Mouse (Mus musculus) cortical plate, adult 2 months (tissue): ENCODE results near the gene Plac8. TPM values are rescaled to one million over a fixed set of nuclear protein-coding genes. Genes with fewer than 3 reads are reported as not detected.
A peak's percentile ranks its signal among the peaks of the same experiment; 100 is the strongest.

Source experiments
- H3K27ac ChIP-seq: fragments of 200-500 bp; 2 replicates; pipeline ENCODE4 v1.5.1; 2012; ENCODE audit warnings: low read length, control low read depth, inconsistent platforms; ENCODE audit not compliant: insufficient read depth
- H3K4me1 ChIP-seq: fragments of 200-500 bp; 2 replicates; pipeline ENCODE4 v1.6.1; 2011; ENCODE audit warnings: low read length; ENCODE audit not compliant: control insufficient read depth, insufficient read depth
- H3K4me3 ChIP-seq: fragments of 200-500 bp; 2 replicates; pipeline ENCODE4 v1.5.1; 2011; ENCODE audit warnings: mild to moderate bottlenecking, low read length, control low read depth; ENCODE audit not compliant: insufficient read depth
- CTCF ChIP-seq: fragments of 200-500 bp; IDR thresholded peaks from 2 replicates; pipeline ENCODE4 v1.5.1; 2011; ENCODE audit warnings: mild to moderate bottlenecking, control low read depth, low read length; ENCODE audit not compliant: insufficient read depth; ENCODE audit errors: extremely low read depth
- POLR2A ChIP-seq: fragments of 200-500 bp; IDR thresholded peaks from 2 replicates; pipeline ENCODE4 v1.6.1; 2011; ENCODE audit warnings: mild to moderate bottlenecking, low read length, control low read depth; ENCODE audit not compliant: insufficient read depth; ENCODE audit errors: extremely low read depth
- polyA plus RNA-seq: library from polyadenylated mRNA; depleted of rRNA; stranded (reverse); fragments of >200 nt; gene quantifications from 2 replicates; pipeline ENCODE4 v1.2.3, GENCODE M21; 2012

Gene Plac8
- polyA plus RNA-seq, 1 experiment, result 0.96 TPM

GRCm38 (mm10) chr5:100548236-100548635, 23.8 kb downstream of the Plac8 start:
- Histone ChIP-seq H3K4me1 (no peaks in the 10 kb centered on the region), H3K4me3 (no peak overlapping the region), H3K27ac (no peak overlapping the region)
- no peak for TF ChIP-seq POLR2A

GRCm38 (mm10) chr5:100546294-100547080, 25.6 kb downstream of the Plac8 start:
- Histone ChIP-seq H3K4me1 (no peaks in the 10 kb centered on the region), H3K4me3 (no peak overlapping the region), H3K27ac (no peak overlapping the region)
- TF ChIP-seq CTCF, result peak; percentile 38
- no peak for TF ChIP-seq POLR2A

GRCm38 (mm10) chr5:100536638-100537037, 35.4 kb downstream of the Plac8 start:
- Histone ChIP-seq H3K27ac (no peak overlapping the region), H3K4me1 (peaks cover 3% of the 10 kb centered on the region), H3K4me3 (no peak overlapping the region)
- peak; percentile 36; the same call in 1 of the 2 replicates for TF ChIP-seq CTCF
- no peak for TF ChIP-seq POLR2A

GRCm38 (mm10) chr5:100535826-100536225, 36.2 kb downstream of the Plac8 start:
- H3K27ac ChIP-seq, result no peak overlapping the region
- no peak overlapping the region for H3K4me3 ChIP-seq
- H3K4me1 ChIP-seq, result peaks cover 3% of the 10 kb centered on the region
- no peak for TF ChIP-seq CTCF
- no peak for TF ChIP-seq POLR2A

GRCm38 (mm10) chr5:100526164-100526563, 45.9 kb downstream of the Plac8 start:
- H3K27ac ChIP-seq, result no peak overlapping the region
- no peaks in the 10 kb centered on the region; the same call in 1 of the 2 replicates for H3K4me1 ChIP-seq
- H3K4me3 ChIP-seq, result no peak overlapping the region
- TF ChIP-seq POLR2A, result no peak
- TF ChIP-seq CTCF, result no peak

- TF ChIP-seq POLR2A (no peak), CTCF (no peak)
- Histone ChIP-seq H3K4me1 (no peaks in the 10 kb centered on the region; the same call in 1 of the 2 replicates), H3K4me3 (no peak overlapping the region), H3K27ac (no peak overlapping the region)
These were observed 46.4 kb downstream of the Plac8 start for GRCm38 (mm10) chr5:100525620-100526019.

GRCm38 (mm10) chr5:100524921-100525320, 47.1 kb downstream of the Plac8 start:
- no peak overlapping the region for H3K4me3 ChIP-seq
- TF ChIP-seq CTCF (no peak), POLR2A (no peak)
- H3K4me1 ChIP-seq, result no peaks in the 10 kb centered on the region; the same call in 1 of the 2 replicates
- H3K27ac ChIP-seq, result no peak overlapping the region

GRCm38 (mm10) chr5:100523331-100523730, 48.7 kb downstream of the Plac8 start:
- no peaks in the 10 kb centered on the region; the same call in none of the 2 replicates for H3K4me1 ChIP-seq
- no peak overlapping the region for H3K4me3 ChIP-seq
- no peak overlapping the region for H3K27ac ChIP-seq
- TF ChIP-seq POLR2A (no peak), CTCF (no peak)

GRCm38 (mm10) chr5:100520223-100520622, 51.8 kb downstream of the Plac8 start:
- TF ChIP-seq CTCF, result no peak
- no peak for TF ChIP-seq POLR2A
- Histone ChIP-seq H3K4me1 (no peaks in the 10 kb centered on the region; the same call in 1 of the 2 replicates), H3K4me3 (no peak overlapping the region), H3K27ac (no peak overlapping the region)

GRCm38 (mm10) chr5:100519027-100519411, 53.0 kb downstream of the Plac8 start:
- Histone ChIP-seq H3K27ac (no peak overlapping the region), H3K4me3 (peak overlapping the region; percentile 61)
- TF ChIP-seq CTCF, result no peak
- no peak for TF ChIP-seq POLR2A

More at GRCm38 (mm10) chr5:100519027-100519411, 53.0 kb downstream of the Plac8 start:
- H3K4me1 ChIP-seq, result no peaks in the 10 kb centered on the region; the same call in 1 of the 2 replicates
